9 mouse cellular contexts compared by ENCODE assay signal in the genomic region with DNA sequence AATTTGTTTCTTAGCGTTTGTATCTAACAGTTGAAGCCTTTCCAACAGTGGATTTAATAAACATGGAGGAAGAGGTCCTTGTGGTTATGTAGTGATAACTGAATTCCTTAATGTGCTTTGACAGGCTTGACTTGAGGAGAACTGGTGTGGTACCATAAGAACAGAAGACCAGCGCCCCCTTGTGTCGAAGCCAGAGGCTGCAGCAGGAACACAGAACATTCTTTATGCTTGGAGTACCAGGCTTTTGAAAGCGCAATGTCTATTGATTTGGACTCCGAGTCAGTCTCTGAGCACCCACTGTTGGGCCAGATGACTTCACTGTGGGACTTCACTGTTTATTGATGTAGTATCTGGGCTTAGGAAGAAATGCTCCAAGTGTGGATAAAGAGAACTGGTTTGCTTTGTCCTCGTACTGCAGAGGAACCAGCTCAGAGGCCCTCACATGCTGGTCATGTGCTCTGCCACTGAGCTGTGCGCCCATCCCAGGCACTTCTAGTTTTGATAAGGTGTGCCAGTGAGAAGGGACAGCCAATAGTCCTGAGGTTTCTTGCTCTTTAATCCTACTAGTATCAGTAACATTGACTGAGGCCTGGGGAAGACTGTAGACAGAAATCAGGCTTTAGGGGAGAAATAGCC. TPM values are rescaled to one million over a fixed set of nuclear protein-coding genes. Genes with fewer than 3 reads are reported as not detected.
A peak's percentile ranks its signal among the peaks of the same experiment; 100 is the strongest.
DNase-seq lines count a peak whose midpoint lies in the region; ATAC-seq and TF ChIP-seq lines count a peak whose summit lies in the region.
"Had no signal": no experiment of that assay in that cellular context is flagged by ENCODE, and none has a peak within 500 bp of the region (broad histone marks: within the 10 kb centered on the region; RNA-seq: fewer than 3 reads in every experiment).

No protein-coding gene starts in this region.

- H3K4me3 ChIP-seq in C2C12 (ENCODE audit: insufficient read depth, poor library complexity, severe bottlenecking): no peak overlapping the region
- H3K4me3 ChIP-seq in embryonic facial prominence, embryonic 14.5 days (ENCODE audit: low read depth, low read length): no peak overlapping the region
- no peak overlapping the region for H3K4me3 ChIP-seq in heart, embryonic 16.5 days (ENCODE audit: low read length)
- H3K4me3 ChIP-seq in liver, embryonic 14.5 days (ENCODE audit: insufficient read depth in 1 of 2, low read depth in 2 of 2, low read length in 2 of 2): no peak overlapping the region
- H3K4me3 ChIP-seq in neural tube, embryonic 12.5 days: no peak overlapping the region
- no peak overlapping the region for H3K4me3 ChIP-seq in stomach, postnatal 0 days (ENCODE audit: low read depth, low read length)
- H3K4me3 ChIP-seq: embryonic facial prominence, embryonic 15.5 days had no signal

- DNase-seq in adrenal gland, postnatal 36 days: peak; percentile 90 to 92
- DNase-seq in embryonic facial prominence, embryonic 14.5 days (ENCODE audit: low spot score): peak; percentile 88
- DNase-seq in kidney, postnatal 36 days: peak; percentile 91 to 95
- peak; percentile 64 to 70 (median 66) for DNase-seq in liver, embryonic 14.5 days (ENCODE audit: low read depth in 3 of 3, low spot score in 3 of 3)
- DNase-seq in stomach, postnatal 0 days (ENCODE audit: low spot score): peak; percentile 86

- TF ChIP-seq EP300 in liver, embryonic 14.5 days (IDR thresholded peaks at IDR 0.05; ENCODE audit: low read depth): no peak
- TF ChIP-seq EP300 in stomach, postnatal 0 days (optimal IDR thresholded peaks at IDR 0.05): no peak

- H3K4me2 ChIP-seq in embryonic facial prominence, embryonic 14.5 days (ENCODE audit: low read depth, low read length): no peak overlapping the region
- no peak overlapping the region for H3K4me2 ChIP-seq in heart, embryonic 16.5 days (ENCODE audit: low read depth, low read length)
- H3K4me2 ChIP-seq in liver, embryonic 14.5 days (ENCODE audit: low read depth): no peak overlapping the region
- H3K4me2 ChIP-seq in neural tube, embryonic 12.5 days (replicated peaks): no peak overlapping the region
- no peak overlapping the region for H3K4me2 ChIP-seq in stomach, postnatal 0 days (replicated peaks; ENCODE audit: low read depth)
- H3K4me2 ChIP-seq: embryonic facial prominence, embryonic 15.5 days had no signal

- no peak overlapping the region for H3ac ChIP-seq in C2C12 (ENCODE audit: control insufficient read depth, insufficient read length, low read depth)

- H3K36me3 ChIP-seq in C2C12 (ENCODE audit: control insufficient read depth, insufficient read depth): no peaks in the 10 kb centered on the region
- H3K36me3 ChIP-seq in embryonic facial prominence, embryonic 14.5 days (ENCODE audit: control insufficient read depth, insufficient read depth, low read length): no peaks in the 10 kb centered on the region
- no peaks in the 10 kb centered on the region for H3K36me3 ChIP-seq in heart, embryonic 16.5 days (ENCODE audit: control insufficient read depth, insufficient read depth)
- H3K36me3 ChIP-seq in liver, embryonic 14.5 days (replicated peaks; ENCODE audit: control insufficient read depth, insufficient read depth, low read depth): no peaks in the 10 kb centered on the region
- no peaks in the 10 kb centered on the region for H3K36me3 ChIP-seq in neural tube, embryonic 12.5 days
- no peaks in the 10 kb centered on the region for H3K36me3 ChIP-seq in stomach, postnatal 0 days (ENCODE audit: control insufficient read depth, insufficient read depth, low read length)
- H3K36me3 ChIP-seq: embryonic facial prominence, embryonic 15.5 days had no signal

- H3K4me1 ChIP-seq in embryonic facial prominence, embryonic 14.5 days (ENCODE audit: control insufficient read depth, insufficient read depth, low read length): no peaks in the 10 kb centered on the region
- H3K4me1 ChIP-seq in heart, embryonic 16.5 days (ENCODE audit: control insufficient read depth, insufficient read depth, low read length): no peaks in the 10 kb centered on the region
- peaks cover 8 to 12% of the 10 kb centered on the region in 2 experiments for H3K4me1 ChIP-seq in liver, embryonic 14.5 days (replicated peaks; ENCODE audit: control insufficient read depth in 2 of 2, insufficient read depth in 2 of 2, low read length in 1 of 2)
- H3K4me1 ChIP-seq in neural tube, embryonic 12.5 days: no peaks in the 10 kb centered on the region
- no peaks in the 10 kb centered on the region for H3K4me1 ChIP-seq in stomach, postnatal 0 days (replicated peaks; ENCODE audit: control insufficient read depth, insufficient read depth)
- H3K4me1 ChIP-seq: embryonic facial prominence, embryonic 15.5 days had no signal

- H3K27me3 ChIP-seq in C2C12 (ENCODE audit: control insufficient read depth, insufficient read depth, insufficient read length): no peaks in the 10 kb centered on the region
- no peaks in the 10 kb centered on the region for H3K27me3 ChIP-seq in embryonic facial prominence, embryonic 14.5 days (replicated peaks; ENCODE audit: control insufficient read depth, insufficient read depth, low read length)
- H3K27me3 ChIP-seq in heart, embryonic 16.5 days (ENCODE audit: control insufficient read depth, insufficient read depth, low read length): no peaks in the 10 kb centered on the region
- H3K27me3 ChIP-seq in liver, embryonic 14.5 days (ENCODE audit: control insufficient read depth, insufficient read depth, low read length): no peaks in the 10 kb centered on the region
- no peaks in the 10 kb centered on the region for H3K27me3 ChIP-seq in neural tube, embryonic 12.5 days (replicated peaks)
- no peaks in the 10 kb centered on the region for H3K27me3 ChIP-seq in stomach, postnatal 0 days (ENCODE audit: control insufficient read depth, insufficient read depth, low read length)
- H3K27me3 ChIP-seq: embryonic facial prominence, embryonic 15.5 days had no signal

- 0 out of 2 replicates have a peak overlapping the region, but pooled peaks have one; percentile 25 for H3K9ac ChIP-seq in embryonic facial prominence, embryonic 14.5 days (ENCODE audit: low read depth, low read length)
- H3K9ac ChIP-seq in heart, embryonic 16.5 days (ENCODE audit: low read length): no peak overlapping the region
- H3K9ac ChIP-seq in liver, embryonic 14.5 days (replicated peaks): no peak overlapping the region
- H3K9ac ChIP-seq in neural tube, embryonic 12.5 days: no peak overlapping the region
- no peak overlapping the region for H3K9ac ChIP-seq in stomach, postnatal 0 days (ENCODE audit: low read length)
- H3K9ac ChIP-seq: embryonic facial prominence, embryonic 15.5 days had no signal

- no peaks in the 10 kb centered on the region for H3K9me3 ChIP-seq in embryonic facial prominence, embryonic 14.5 days (ENCODE audit: control insufficient read depth, low read length)
- no peaks in the 10 kb centered on the region for H3K9me3 ChIP-seq in heart, embryonic 16.5 days (replicated peaks; ENCODE audit: control insufficient read depth, low read length)
- no peaks in the 10 kb centered on the region for H3K9me3 ChIP-seq in liver, embryonic 14.5 days (ENCODE audit: control insufficient read depth, low read length)
- H3K9me3 ChIP-seq in neural tube, embryonic 12.5 days: no peaks in the 10 kb centered on the region
- H3K9me3 ChIP-seq in stomach, postnatal 0 days (ENCODE audit: control insufficient read depth, low read length): no peaks in the 10 kb centered on the region
- H3K9me3 ChIP-seq: embryonic facial prominence, embryonic 15.5 days had no signal

- no peaks in the 10 kb centered on the region for H3K79me2 ChIP-seq in C2C12 (ENCODE audit: control insufficient read depth, insufficient read depth)

- 40% methylated on average over 7 of the region's 7 CpGs for WGBS in embryonic facial prominence, embryonic 14.5 days
- WGBS in heart, embryonic 16.5 days: 30% methylated on average over 7 of the region's 7 CpGs
- WGBS in liver, embryonic 14.5 days (ENCODE audit: insufficient replicate concordance): 30% methylated on average over 7 of the region's 7 CpGs
- WGBS in neural tube, embryonic 12.5 days: 39% methylated on average over 7 of the region's 7 CpGs
- WGBS in stomach, postnatal 0 days: 34% methylated on average over 7 of the region's 7 CpGs

- ATAC-seq in embryonic facial prominence, embryonic 14.5 days (ENCODE audit: low read depth): peak; percentile 63; the same call in 1 of the 2 replicates
- ATAC-seq in heart, embryonic 16.5 days (replicated peaks; ENCODE audit: extremely low read depth, insufficient read depth, low FRiP score): peak; percentile 60; the same call in 1 of the 2 replicates
- peak; percentile 73 for ATAC-seq in liver, embryonic 14.5 days (ENCODE audit: insufficient read depth)
- ATAC-seq in neural tube, embryonic 12.5 days (ENCODE audit: low FRiP score, low read depth): peak; percentile 50; the same call in 1 of the 2 replicates
- peak; percentile 71; the same call in 1 of the 2 replicates for ATAC-seq in stomach, postnatal 0 days (ENCODE audit: low FRiP score, low TSS enrichment)

- no peak overlapping the region for H3K27ac ChIP-seq in embryonic facial prominence, embryonic 14.5 days (replicated peaks; ENCODE audit: low read depth, low read length)
- H3K27ac ChIP-seq in heart, embryonic 16.5 days (ENCODE audit: low read length): no peak overlapping the region
- H3K27ac ChIP-seq in liver, embryonic 14.5 days: no peak overlapping the region
- H3K27ac ChIP-seq in neural tube, embryonic 12.5 days: no peak overlapping the region
- H3K27ac ChIP-seq in stomach, postnatal 0 days (replicated peaks): no peak overlapping the region
- H3K27ac ChIP-seq: embryonic facial prominence, embryonic 15.5 days had no signal

- H3K79me3 ChIP-seq in C2C12 (ENCODE audit: low read depth): no peaks in the 10 kb centered on the region

- peak; percentile 63 for TF ChIP-seq CTCF in C2C12 (IDR thresholded peaks at IDR 0.05; ENCODE audit: control insufficient read depth, insufficient read depth, insufficient read length)
- TF ChIP-seq CTCF in liver, embryonic 14.5 days (IDR thresholded peaks at IDR 0.05; ENCODE audit: low read depth): peak; percentile 93
- TF ChIP-seq CTCF in stomach, postnatal 0 days (IDR thresholded peaks at IDR 0.05; ENCODE audit: low read depth): peak; percentile 94

RNA-seq across cellular contexts. Expression of a gene that starts 7.8 kb away (rescaled TPM):
- polyA plus RNA-seq in C2C12 (2012; fragmentation: generic; extraction: Trizol): 77.7 TPM
- 10 to 100 TPM; 43.1 to 50.6 TPM for total RNA-seq in adrenal gland, postnatal 36 days (2021)
- polyA plus RNA-seq in embryonic facial prominence, embryonic 14.5 days (2014; fragmentation: Nextera tagmentation; extraction: Ambion mirVana): 102 and 124 TPM in 2 replicates
- 91.7 and 96.9 TPM in 2 replicates for polyA plus RNA-seq in heart, embryonic 16.5 days (2015; fragmentation: Nextera tagmentation; extraction: Ambion mirVana)
- 25.4 and 31.0 TPM in 2 replicates for polyA plus RNA-seq in liver, embryonic 14.5 days (2012; rRNA removed)
- polyA plus RNA-seq in liver, embryonic 14.5 days (2014; fragmentation: Nextera tagmentation; extraction: Ambion mirVana): 73.7 and 79.8 TPM in 2 replicates
- polyA plus RNA-seq in neural tube, embryonic 12.5 days (2016; fragmentation: Nextera tagmentation; extraction: Ambion mirVana): 173 TPM in 2 replicates
- 58.0 and 58.6 TPM in 2 replicates for polyA plus RNA-seq in stomach, postnatal 0 days (2015; fragmentation: Nextera tagmentation; extraction: Ambion mirVana)

RNA-seq across cellular contexts. Expression of a gene that starts 38.4 kb away (rescaled TPM):
- 137 TPM for polyA plus RNA-seq in C2C12 (2012; fragmentation: generic; extraction: Trizol)
- total RNA-seq in adrenal gland, postnatal 36 days (2021): 100 to 1,000 TPM; 367 to 402 TPM
- polyA plus RNA-seq in embryonic facial prominence, embryonic 14.5 days (2014; fragmentation: Nextera tagmentation; extraction: Ambion mirVana): 319 and 331 TPM in 2 replicates
- polyA plus RNA-seq in heart, embryonic 16.5 days (2015; fragmentation: Nextera tagmentation; extraction: Ambion mirVana): 621 and 623 TPM in 2 replicates
- 90.6 and 112 TPM in 2 replicates for polyA plus RNA-seq in liver, embryonic 14.5 days (2012; rRNA removed)
- polyA plus RNA-seq in liver, embryonic 14.5 days (2014; fragmentation: Nextera tagmentation; extraction: Ambion mirVana): 157 and 163 TPM in 2 replicates
- polyA plus RNA-seq in neural tube, embryonic 12.5 days (2016; fragmentation: Nextera tagmentation; extraction: Ambion mirVana): 293 and 322 TPM in 2 replicates
- 322 and 327 TPM in 2 replicates for polyA plus RNA-seq in stomach, postnatal 0 days (2015; fragmentation: Nextera tagmentation; extraction: Ambion mirVana)

RNA-seq across cellular contexts. Expression of a gene that starts 39.1 kb away (rescaled TPM):
- 15.7 TPM for polyA plus RNA-seq in C2C12 (2012; fragmentation: generic; extraction: Trizol)
- total RNA-seq in adrenal gland, postnatal 36 days (2021): 10 to 100 TPM; 29.6 to 36.2 TPM
- 29.2 and 34.0 TPM in 2 replicates for polyA plus RNA-seq in embryonic facial prominence, embryonic 14.5 days (2014; fragmentation: Nextera tagmentation; extraction: Ambion mirVana)
- polyA plus RNA-seq in heart, embryonic 16.5 days (2015; fragmentation: Nextera tagmentation; extraction: Ambion mirVana): 34.0 and 35.0 TPM in 2 replicates
- polyA plus RNA-seq in liver, embryonic 14.5 days (2012; rRNA removed): 5.5 and 8.4 TPM in 2 replicates
- 24.0 and 24.7 TPM in 2 replicates for polyA plus RNA-seq in liver, embryonic 14.5 days (2014; fragmentation: Nextera tagmentation; extraction: Ambion mirVana)
- 32.6 and 36.8 TPM in 2 replicates for polyA plus RNA-seq in neural tube, embryonic 12.5 days (2016; fragmentation: Nextera tagmentation; extraction: Ambion mirVana)
- polyA plus RNA-seq in stomach, postnatal 0 days (2015; fragmentation: Nextera tagmentation; extraction: Ambion mirVana): 22.3 and 23.7 TPM in 2 replicates
